8 mouse cellular contexts compared by ENCODE assay signal in genomic region chr2:128687558-128688120, GRCm38 (mm10). TPM values are rescaled to one million over a fixed set of nuclear protein-coding genes. Genes with fewer than 3 reads are reported as not detected.
DNase-seq lines count a peak whose midpoint lies in the region; ATAC-seq and TF ChIP-seq lines count a peak whose summit lies in the region.

No protein-coding gene starts in this region.

- H3K36me3 ChIP-seq in kidney, embryonic 14.5 days (ENCODE audit: control insufficient read depth, insufficient read depth, low read length), result peaks cover 16% of the 10 kb centered on the region
- H3K36me3 ChIP-seq in embryonic facial prominence, embryonic 10.5 days (replicated peaks), result peaks cover 32% of the 10 kb centered on the region
- peaks cover 27% of the 10 kb centered on the region for H3K36me3 ChIP-seq in intestine, embryonic 14.5 days (ENCODE audit: control insufficient read depth, insufficient read depth, low read length)
- peaks cover 5% of the 10 kb centered on the region for H3K36me3 ChIP-seq in midbrain, postnatal 0 days (ENCODE audit: insufficient read depth, low read length)

- no peaks in the 10 kb centered on the region for H3K9me3 ChIP-seq in kidney, embryonic 14.5 days (ENCODE audit: control insufficient read depth, low read length)
- no peaks in the 10 kb centered on the region for H3K9me3 ChIP-seq in embryonic facial prominence, embryonic 10.5 days
- no peaks in the 10 kb centered on the region for H3K9me3 ChIP-seq in intestine, embryonic 14.5 days (ENCODE audit: control insufficient read depth, low read length)
- no peaks in the 10 kb centered on the region for H3K9me3 ChIP-seq in midbrain, postnatal 0 days (ENCODE audit: low read length)

- 48% methylated on average over 10 of the region's 10 CpGs for WGBS in kidney, embryonic 14.5 days
- WGBS in embryonic facial prominence, embryonic 10.5 days, result 46% methylated on average over 10 of the region's 10 CpGs
- WGBS in intestine, embryonic 14.5 days, result 47% methylated on average over 10 of the region's 10 CpGs
- 44% methylated on average over 10 of the region's 10 CpGs for WGBS in midbrain, postnatal 0 days

- H3K4me1 ChIP-seq in kidney, embryonic 14.5 days (ENCODE audit: control insufficient read depth, insufficient read depth, low read length), result peaks cover 7% of the 10 kb centered on the region
- peaks cover 20% of the 10 kb centered on the region for H3K4me1 ChIP-seq in embryonic facial prominence, embryonic 10.5 days
- H3K4me1 ChIP-seq in intestine, embryonic 14.5 days (replicated peaks; ENCODE audit: control insufficient read depth, insufficient read depth, low read length), result peaks cover 8% of the 10 kb centered on the region
- peaks cover 5% of the 10 kb centered on the region; the same call in 1 of the 2 replicates for H3K4me1 ChIP-seq in midbrain, postnatal 0 days (ENCODE audit: insufficient read depth, low read length)

- H3K27ac ChIP-seq in kidney, embryonic 14.5 days (ENCODE audit: low read depth, low read length), result peak overlapping the region; percentile 72
- peak overlapping the region; percentile 98 for H3K27ac ChIP-seq in embryonic facial prominence, embryonic 10.5 days (replicated peaks)
- peak overlapping the region; percentile 91 for H3K27ac ChIP-seq in intestine, embryonic 14.5 days (ENCODE audit: low read depth)
- H3K27ac ChIP-seq in midbrain, postnatal 0 days (ENCODE audit: low read depth, low read length), result peak overlapping the region; percentile 91

- peak overlapping the region; percentile 83 for H3K9ac ChIP-seq in kidney, embryonic 14.5 days (ENCODE audit: low read depth, low read length)
- peak overlapping the region; percentile 97 for H3K9ac ChIP-seq in intestine, embryonic 14.5 days (ENCODE audit: low read length)
- H3K9ac ChIP-seq in midbrain, postnatal 0 days (replicated peaks; ENCODE audit: low read length, poor library complexity, severe bottlenecking), result peak overlapping the region; percentile 91

- TF ChIP-seq CTCF in midbrain, postnatal 0 days (IDR thresholded peaks at IDR 0.05), result peak; percentile 47

- peak overlapping the region; percentile 74 for H3K4me3 ChIP-seq in kidney, embryonic 14.5 days (ENCODE audit: low read length)
- peak overlapping the region; percentile 96 for H3K4me3 ChIP-seq in embryonic facial prominence, embryonic 10.5 days
- peak overlapping the region; percentile 96 for H3K4me3 ChIP-seq in intestine, embryonic 14.5 days (ENCODE audit: low read depth, low read length)
- H3K4me3 ChIP-seq in midbrain, postnatal 0 days (ENCODE audit: low read depth, low read length), result peak overlapping the region; percentile 94

- no peaks in the 10 kb centered on the region for H3K27me3 ChIP-seq in kidney, embryonic 14.5 days (ENCODE audit: control insufficient read depth, insufficient read depth, low read length)
- no peaks in the 10 kb centered on the region for H3K27me3 ChIP-seq in embryonic facial prominence, embryonic 10.5 days (replicated peaks; ENCODE audit: low read depth, poor library complexity, severe bottlenecking)
- H3K27me3 ChIP-seq in intestine, embryonic 14.5 days (replicated peaks; ENCODE audit: control insufficient read depth, insufficient read depth, low read length), result no peaks in the 10 kb centered on the region
- H3K27me3 ChIP-seq in midbrain, postnatal 0 days (ENCODE audit: insufficient read depth, low read length), result no peaks in the 10 kb centered on the region

- peak; percentile 84 for ATAC-seq in kidney, embryonic 14.5 days (ENCODE audit: low FRiP score, low TSS enrichment)
- peak; percentile 82 for ATAC-seq in intestine, embryonic 14.5 days (replicated peaks; ENCODE audit: low FRiP score, low TSS enrichment, low read depth)
- peak; percentile 89 for ATAC-seq in midbrain, postnatal 0 days (ENCODE audit: low FRiP score)

- H3K4me2 ChIP-seq in kidney, embryonic 14.5 days (replicated peaks; ENCODE audit: low read depth, low read length), result peak overlapping the region; percentile 82
- H3K4me2 ChIP-seq in intestine, embryonic 14.5 days (ENCODE audit: low read length), result peak overlapping the region; percentile 52
- H3K4me2 ChIP-seq in midbrain, postnatal 0 days (ENCODE audit: low read depth, low read length, poor library complexity, severe bottlenecking), result peak overlapping the region; percentile 64

- DNase-seq in kidney, postnatal 36 days, result no peak
- DNase-seq in embryonic facial prominence, embryonic 10.5 days (ENCODE audit: low spot score), result no peak
- peak; percentile 57 for DNase-seq in intestine, embryonic 14.5 days (ENCODE audit: low spot score)
- DNase-seq in midbrain, postnatal 0 days (ENCODE audit: low spot score), result peak; percentile 85
- DNase-seq in right cerebral cortex, postnatal 25 days, result no peak
- DNase-seq in frontal cortex, adult 2 months (ENCODE audit: extremely low spot score in 1 of 2, low spot score in 1 of 2), result no peak
- no peak for DNase-seq in spleen, postnatal 36 days (ENCODE audit: low spot score in 2 of 2)

RNA-seq across cellular contexts. Expression of gene Anapc1, which starts 0.4 kb away (rescaled TPM):
- 56.3 and 94.0 TPM in 2 replicates for polyA plus RNA-seq in kidney, embryonic 14.5 days (2014; fragmentation: Nextera tagmentation; extraction: Ambion mirVana)
- polyA plus RNA-seq in embryonic facial prominence, embryonic 10.5 days (2016; fragmentation: Nextera tagmentation; extraction: Ambion mirVana), result 83.1 and 93.4 TPM in 2 replicates
- 80.4 and 84.8 TPM in 2 replicates for polyA plus RNA-seq in intestine, embryonic 14.5 days (2014; fragmentation: Nextera tagmentation; extraction: Ambion mirVana)
- 65.2 and 81.1 TPM in 2 replicates for total RNA-seq in midbrain, postnatal 0 days (2014; rRNA removed)
- polyA plus RNA-seq in midbrain, postnatal 0 days (2015; fragmentation: Nextera tagmentation; extraction: Ambion mirVana), result 22.1 and 25.3 TPM in 2 replicates
- polyA plus RNA-seq in frontal cortex, adult 2 months (2012; rRNA removed), result 41.4 and 45.5 TPM in 2 replicates

RNA-seq across cellular contexts. Expression of gene Mertk, which starts 11.1 kb away (rescaled TPM):
- polyA plus RNA-seq in kidney, embryonic 14.5 days (2014; fragmentation: Nextera tagmentation; extraction: Ambion mirVana), result 7.3 and 10.3 TPM in 2 replicates
- 9.3 and 12.2 TPM in 2 replicates for polyA plus RNA-seq in embryonic facial prominence, embryonic 10.5 days (2016; fragmentation: Nextera tagmentation; extraction: Ambion mirVana)
- polyA plus RNA-seq in intestine, embryonic 14.5 days (2014; fragmentation: Nextera tagmentation; extraction: Ambion mirVana), result 6.7 and 7.0 TPM in 2 replicates
- 6.2 and 7.7 TPM in 2 replicates for total RNA-seq in midbrain, postnatal 0 days (2014; rRNA removed)
- polyA plus RNA-seq in midbrain, postnatal 0 days (2015; fragmentation: Nextera tagmentation; extraction: Ambion mirVana), result 2.0 and 2.6 TPM in 2 replicates
- 16.8 and 18.3 TPM in 2 replicates for polyA plus RNA-seq in frontal cortex, adult 2 months (2012; rRNA removed)

Comparison
In these comparisons a context has a peak if more than half of its experiments do, and no peak if none do; other contexts are left out.
1. DNase-seq: peak in intestine, embryonic 14.5 days (single experiment) and midbrain, postnatal 0 days (single experiment); none in kidney, postnatal 36 days (0 of 2), embryonic facial prominence, embryonic 10.5 days (single experiment), right cerebral cortex, postnatal 25 days (single experiment), frontal cortex, adult 2 months (0 of 2) and spleen, postnatal 36 days (0 of 2).
2. Peak in every context shown above with its lines, with median percentiles within 50 percentile points of each other: ATAC-seq, H3K27ac ChIP-seq, H3K4me2 ChIP-seq, H3K4me3 ChIP-seq and H3K9ac ChIP-seq.